Comparison of ENCODE assay signal across 10 mouse cellular contexts in the genomic region with DNA sequence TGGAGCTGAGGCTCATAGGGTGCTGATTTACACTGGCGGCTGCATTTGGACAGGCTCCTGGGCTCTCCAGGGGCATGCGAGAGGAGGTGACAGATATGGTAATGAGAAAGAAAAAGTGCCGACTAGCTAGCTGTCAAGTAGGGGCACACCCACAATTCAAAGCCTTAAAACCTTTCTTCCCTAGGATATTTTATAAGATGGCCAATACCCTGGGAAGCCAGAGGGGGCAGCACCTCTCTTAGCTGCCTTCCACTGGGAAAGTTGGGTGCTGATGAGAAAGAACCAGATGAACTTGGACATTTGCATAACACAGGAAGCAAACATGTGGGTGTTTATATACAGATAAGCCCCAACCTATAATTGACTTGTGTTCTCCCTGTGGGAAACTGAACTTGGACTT. TPM values are rescaled to one million over a fixed set of nuclear protein-coding genes. Genes with fewer than 3 reads are reported as not detected.
DNase-seq lines count a peak whose midpoint lies in the region; ATAC-seq lines count a peak whose summit lies in the region.
"Had no signal": no experiment of that assay in that cellular context is flagged by ENCODE, and none has a peak within 500 bp of the region (broad histone marks: within the 10 kb centered on the region; RNA-seq: fewer than 3 reads in every experiment).

No protein-coding gene starts in this region.

- WGBS in hindbrain, embryonic 11.5 days = 20% methylated on average over 3 of the region's 3 CpGs
- 11% methylated on average over 3 of the region's 3 CpGs for WGBS in hindbrain, embryonic 13.5 days
- 12% methylated on average over 3 of the region's 3 CpGs for WGBS in neural tube, embryonic 15.5 days

- peak; percentile 44 for DNase-seq in hindbrain, embryonic 11.5 days (ENCODE audit: low spot score)
- DNase-seq in neural tube, embryonic 10.5 days (ENCODE audit: extremely low spot score, low spot score) = peak; percentile 17
- peak; percentile 16 for DNase-seq in brain, adult 2 months (ENCODE audit: low read depth, low spot score)
- peak; percentile 66 for DNase-seq in retina, embryonic 14.5 days (ENCODE audit: low spot score)
- no peak for DNase-seq in ovary, postnatal 14 days (ENCODE audit: low spot score)
- DNase-seq: gastrocnemius, postnatal 25 days; layer of hippocampus, adult 9-11 months had no signal

- H3K4me3 ChIP-seq in hindbrain, embryonic 11.5 days (ENCODE audit: low read depth, low read length) = no peak overlapping the region
- no peak overlapping the region for H3K4me3 ChIP-seq in hindbrain, embryonic 13.5 days
- H3K4me3 ChIP-seq in neural tube, embryonic 15.5 days (replicated peaks) = no peak overlapping the region

- H3K4me2 ChIP-seq in hindbrain, embryonic 11.5 days (replicated peaks; ENCODE audit: low read depth, low read length) = no peak overlapping the region
- no peak overlapping the region for H3K4me2 ChIP-seq in hindbrain, embryonic 13.5 days
- H3K4me2 ChIP-seq in neural tube, embryonic 15.5 days = no peak overlapping the region

- H3K36me3 ChIP-seq in hindbrain, embryonic 11.5 days (ENCODE audit: control insufficient read depth, insufficient read depth, low read length) = no peaks in the 10 kb centered on the region
- H3K36me3 ChIP-seq in hindbrain, embryonic 13.5 days = no peaks in the 10 kb centered on the region
- no peaks in the 10 kb centered on the region for H3K36me3 ChIP-seq in neural tube, embryonic 15.5 days

- no peaks in the 10 kb centered on the region for H3K4me1 ChIP-seq in hindbrain, embryonic 11.5 days (replicated peaks; ENCODE audit: control insufficient read depth, insufficient read depth, low read length)
- no peaks in the 10 kb centered on the region for H3K4me1 ChIP-seq in hindbrain, embryonic 13.5 days (replicated peaks)
- no peaks in the 10 kb centered on the region for H3K4me1 ChIP-seq in neural tube, embryonic 15.5 days

- H3K9me3 ChIP-seq in hindbrain, embryonic 11.5 days (ENCODE audit: control insufficient read depth, low read length) = no peaks in the 10 kb centered on the region
- H3K9me3 ChIP-seq in hindbrain, embryonic 13.5 days = no peaks in the 10 kb centered on the region
- no peaks in the 10 kb centered on the region for H3K9me3 ChIP-seq in neural tube, embryonic 15.5 days (replicated peaks)

- no peak overlapping the region for H3K9ac ChIP-seq in hindbrain, embryonic 11.5 days (ENCODE audit: low read depth, low read length)
- no peak overlapping the region for H3K9ac ChIP-seq in hindbrain, embryonic 13.5 days
- H3K9ac ChIP-seq in neural tube, embryonic 15.5 days (replicated peaks) = no peak overlapping the region

- no peaks in the 10 kb centered on the region for H3K27me3 ChIP-seq in hindbrain, embryonic 11.5 days (ENCODE audit: control insufficient read depth, insufficient read depth, low read length)
- 0 out of 2 replicates have a peak, but pooled peaks cover 8% of the 10 kb centered on the region for H3K27me3 ChIP-seq in hindbrain, embryonic 13.5 days
- H3K27me3 ChIP-seq in neural tube, embryonic 15.5 days (replicated peaks) = peaks cover 5% of the 10 kb centered on the region; the same call in 1 of the 2 replicates

- H3K27ac ChIP-seq in hindbrain, embryonic 11.5 days (ENCODE audit: low read depth, low read length) = no peak overlapping the region
- H3K27ac ChIP-seq in hindbrain, embryonic 13.5 days = no peak overlapping the region
- H3K27ac ChIP-seq in neural tube, embryonic 15.5 days (replicated peaks) = no peak overlapping the region

- no peak for ATAC-seq in hindbrain, embryonic 11.5 days (ENCODE audit: low FRiP score)
- no peak for ATAC-seq in hindbrain, embryonic 13.5 days (ENCODE audit: low FRiP score)
- ATAC-seq in neural tube, embryonic 15.5 days (ENCODE audit: low FRiP score) = no peak
- no peak for ATAC-seq in CD4-positive, CD25-positive, alpha-beta regulatory T cell, adult 4 months

RNA-seq across cellular contexts. Expression of gene Krt28, which starts 5.5 kb away (rescaled TPM):
- polyA plus RNA-seq in hindbrain, embryonic 11.5 days (2014; fragmentation: Nextera tagmentation; extraction: Ambion mirVana) = 0.39 and 0.60 TPM in 2 replicates
- 0.43 and 0.47 TPM in 2 replicates for polyA plus RNA-seq in hindbrain, embryonic 13.5 days (2015; fragmentation: Nextera tagmentation; extraction: Ambion mirVana)
- polyA plus RNA-seq in neural tube, embryonic 15.5 days (2015; fragmentation: Nextera tagmentation; extraction: Ambion mirVana) = 0.36 and 0.50 TPM in 2 replicates
- not detected for polyA plus RNA-seq in CD4-positive, CD25-positive, alpha-beta regulatory T cell, adult 4 months (2017; shearing (Covaris generic))

RNA-seq across cellular contexts. Expression of gene Krt27, which starts 18.3 kb away (rescaled TPM):
- polyA plus RNA-seq in hindbrain, embryonic 11.5 days (2014; fragmentation: Nextera tagmentation; extraction: Ambion mirVana) = not detected in 2 replicates
- not detected in 2 replicates for polyA plus RNA-seq in hindbrain, embryonic 13.5 days (2015; fragmentation: Nextera tagmentation; extraction: Ambion mirVana)
- polyA plus RNA-seq in neural tube, embryonic 15.5 days (2015; fragmentation: Nextera tagmentation; extraction: Ambion mirVana) = 0.19 and 0.33 TPM in 2 replicates
- not detected for polyA plus RNA-seq in CD4-positive, CD25-positive, alpha-beta regulatory T cell, adult 4 months (2017; shearing (Covaris generic))

RNA-seq across cellular contexts. Expression of gene Krt10, which starts 19.9 kb away (rescaled TPM):
- polyA plus RNA-seq in hindbrain, embryonic 11.5 days (2014; fragmentation: Nextera tagmentation; extraction: Ambion mirVana) = 27.8 and 35.1 TPM in 2 replicates
- polyA plus RNA-seq in hindbrain, embryonic 13.5 days (2015; fragmentation: Nextera tagmentation; extraction: Ambion mirVana) = 32.7 and 41.6 TPM in 2 replicates
- polyA plus RNA-seq in neural tube, embryonic 15.5 days (2015; fragmentation: Nextera tagmentation; extraction: Ambion mirVana) = 31.6 and 31.8 TPM in 2 replicates
- polyA plus RNA-seq in CD4-positive, CD25-positive, alpha-beta regulatory T cell, adult 4 months (2017; shearing (Covaris generic)) = 1 to 10 TPM; 8.8 to 9.7 TPM

RNA-seq across cellular contexts. Expression of gene Krt26, which starts 31.5 kb away (rescaled TPM):
- polyA plus RNA-seq in hindbrain, embryonic 11.5 days (2014; fragmentation: Nextera tagmentation; extraction: Ambion mirVana) = 0.12 and 0.24 TPM in 2 replicates
- polyA plus RNA-seq in hindbrain, embryonic 13.5 days (2015; fragmentation: Nextera tagmentation; extraction: Ambion mirVana) = 0.13 and 0.21 TPM in 2 replicates
- polyA plus RNA-seq in neural tube, embryonic 15.5 days (2015; fragmentation: Nextera tagmentation; extraction: Ambion mirVana) = 0.19 and 0.26 TPM in 2 replicates
- not detected for polyA plus RNA-seq in CD4-positive, CD25-positive, alpha-beta regulatory T cell, adult 4 months (2017; shearing (Covaris generic))

RNA-seq across cellular contexts. Expression of gene Krt25, which starts 46.5 kb away (rescaled TPM):
- polyA plus RNA-seq in hindbrain, embryonic 11.5 days (2014; fragmentation: Nextera tagmentation; extraction: Ambion mirVana) = not detected in 2 replicates
- polyA plus RNA-seq in hindbrain, embryonic 13.5 days (2015; fragmentation: Nextera tagmentation; extraction: Ambion mirVana) = 0.19 and 0.35 TPM in 2 replicates
- polyA plus RNA-seq in neural tube, embryonic 15.5 days (2015; fragmentation: Nextera tagmentation; extraction: Ambion mirVana) = 0.61 and 0.77 TPM in 2 replicates
- not detected for polyA plus RNA-seq in CD4-positive, CD25-positive, alpha-beta regulatory T cell, adult 4 months (2017; shearing (Covaris generic))
